Mouse (Mus musculus) monocyte, adult 2 months (primary cell): Measurements from ENCODE around the gene Klhl32.
"Not testable (repeated sequence)": the region's sequence is repeated elsewhere in the genome, so short reads cannot be mapped to it uniquely, and the experiment has no call there.

Experiments
- DNase-seq, 2 experiments: peaks; one replicate each; pipeline ENCODE4 v3.0.0; 2022; ENCODE audit warnings: low spot score in 2 of 2, low read depth in 1 of 2

The Klhl32 gene

DNA sequence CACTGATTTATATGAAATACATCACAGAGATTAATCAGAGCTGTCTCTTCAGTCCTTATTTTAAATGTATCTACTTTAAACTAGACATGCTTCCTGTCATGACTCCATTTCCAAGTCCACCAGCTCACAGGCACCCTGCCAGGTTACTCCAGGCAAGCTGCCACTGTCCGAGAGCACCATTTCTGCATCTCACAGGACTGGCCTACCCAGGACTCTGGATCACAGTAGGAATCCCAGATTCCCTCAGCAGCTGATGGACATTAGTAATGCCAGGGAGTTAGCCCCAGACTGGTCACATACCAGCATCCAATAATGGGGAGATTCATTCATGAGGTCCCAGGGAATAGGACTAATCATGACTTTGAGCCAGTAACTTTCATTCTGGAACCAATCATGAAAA is 54.7 kb downstream of the Klhl32 start:
- DNase-seq = no peak

DNA sequence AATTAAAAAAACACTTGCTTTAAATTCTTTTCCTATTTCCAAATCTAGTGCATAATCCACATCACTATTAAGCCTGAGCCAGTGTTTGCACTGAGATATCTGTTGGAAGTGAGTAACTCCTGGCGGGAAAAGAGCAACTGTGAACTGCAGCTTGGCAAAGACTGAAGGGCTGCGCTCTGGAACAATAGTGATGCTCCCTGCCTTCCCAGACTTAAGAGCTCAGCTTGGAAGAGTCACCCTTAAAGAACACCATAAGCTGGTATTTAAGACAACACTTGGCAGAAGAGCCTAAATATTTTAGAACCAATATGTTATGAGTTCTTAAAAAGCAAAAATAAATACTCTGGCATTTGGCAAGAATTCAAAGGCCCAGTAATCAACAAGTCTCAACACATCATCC is 55.7 kb downstream of the Klhl32 start:
- no peak for DNase-seq

DNA sequence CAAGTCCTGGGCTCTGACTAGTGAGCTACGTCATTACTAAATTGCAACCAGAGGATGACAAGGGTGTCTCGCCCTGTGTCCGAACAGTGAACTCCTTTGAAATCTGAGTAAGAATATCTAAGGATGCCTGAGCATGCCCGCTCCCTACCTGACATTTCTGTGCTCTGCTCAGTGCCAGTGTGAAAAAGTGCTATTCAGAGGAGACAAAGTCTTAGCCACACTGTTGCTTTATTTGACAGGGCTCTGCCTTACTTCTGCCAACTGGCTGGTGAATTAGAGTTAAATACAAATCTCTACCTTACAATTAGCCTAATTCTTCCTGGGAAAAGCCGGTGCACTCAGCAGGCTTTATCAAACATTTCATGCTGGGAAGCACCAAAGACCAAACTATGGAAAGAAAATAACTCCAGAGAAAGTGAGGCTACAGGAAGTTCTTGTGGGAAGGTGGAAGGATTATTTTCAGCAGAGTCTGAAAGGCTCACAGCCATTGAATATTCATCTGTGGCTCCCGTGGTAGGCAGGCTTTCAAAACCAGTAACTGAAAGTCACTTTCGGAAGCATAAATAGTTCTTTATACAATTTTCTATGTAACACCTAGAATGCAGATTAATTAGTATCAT is 57.1 kb downstream of the Klhl32 start:
- DNase-seq = no peak

DNA sequence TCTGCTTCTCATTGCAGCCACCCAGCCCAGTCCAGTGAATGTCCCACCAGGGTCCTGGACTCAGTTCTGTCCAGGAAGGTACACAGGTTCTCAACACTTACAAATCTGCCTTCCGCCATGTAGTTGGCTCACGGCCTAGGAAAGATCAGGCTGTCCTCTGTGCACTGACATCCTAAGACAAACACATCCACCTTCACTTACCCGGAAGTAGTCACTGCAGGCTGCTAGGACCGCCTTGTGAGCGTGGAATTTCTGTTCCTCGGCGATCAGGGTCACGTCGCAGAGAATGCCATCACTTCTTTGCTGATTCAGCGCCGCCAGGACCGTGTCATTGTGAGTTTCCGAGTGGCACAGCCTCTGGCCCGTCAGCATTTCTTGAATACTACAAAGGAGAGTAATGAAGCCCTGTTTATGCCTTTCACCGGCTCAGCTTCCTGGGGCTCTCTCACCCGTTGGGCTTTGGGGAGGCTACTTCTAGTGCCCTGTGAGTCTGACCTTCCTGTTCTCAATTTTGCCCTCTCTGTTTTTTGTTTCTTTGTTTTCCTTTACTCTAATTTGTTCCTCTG is 58.4 kb downstream of the Klhl32 start:
- DNase-seq = no peak

DNA sequence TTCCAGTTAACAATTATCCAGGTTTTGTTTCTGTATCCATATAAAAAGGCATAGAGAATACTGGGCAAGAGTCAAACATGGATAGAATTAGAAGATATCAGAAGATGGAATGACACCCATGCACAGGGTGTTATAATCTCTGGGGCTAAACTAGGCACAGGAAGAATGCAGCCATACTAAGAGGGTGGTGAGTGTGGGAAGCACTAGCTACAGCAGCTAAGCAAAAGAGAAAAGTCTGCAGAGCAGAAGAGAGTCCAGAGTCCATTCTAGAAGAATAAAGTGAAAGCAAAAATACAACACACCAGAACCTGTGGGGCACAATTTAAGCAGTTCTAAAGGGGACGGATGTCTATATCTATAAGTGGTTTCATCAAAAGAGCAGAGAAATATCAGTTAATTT is 61.6 kb downstream of the Klhl32 start:
- no peak for DNase-seq

DNA sequence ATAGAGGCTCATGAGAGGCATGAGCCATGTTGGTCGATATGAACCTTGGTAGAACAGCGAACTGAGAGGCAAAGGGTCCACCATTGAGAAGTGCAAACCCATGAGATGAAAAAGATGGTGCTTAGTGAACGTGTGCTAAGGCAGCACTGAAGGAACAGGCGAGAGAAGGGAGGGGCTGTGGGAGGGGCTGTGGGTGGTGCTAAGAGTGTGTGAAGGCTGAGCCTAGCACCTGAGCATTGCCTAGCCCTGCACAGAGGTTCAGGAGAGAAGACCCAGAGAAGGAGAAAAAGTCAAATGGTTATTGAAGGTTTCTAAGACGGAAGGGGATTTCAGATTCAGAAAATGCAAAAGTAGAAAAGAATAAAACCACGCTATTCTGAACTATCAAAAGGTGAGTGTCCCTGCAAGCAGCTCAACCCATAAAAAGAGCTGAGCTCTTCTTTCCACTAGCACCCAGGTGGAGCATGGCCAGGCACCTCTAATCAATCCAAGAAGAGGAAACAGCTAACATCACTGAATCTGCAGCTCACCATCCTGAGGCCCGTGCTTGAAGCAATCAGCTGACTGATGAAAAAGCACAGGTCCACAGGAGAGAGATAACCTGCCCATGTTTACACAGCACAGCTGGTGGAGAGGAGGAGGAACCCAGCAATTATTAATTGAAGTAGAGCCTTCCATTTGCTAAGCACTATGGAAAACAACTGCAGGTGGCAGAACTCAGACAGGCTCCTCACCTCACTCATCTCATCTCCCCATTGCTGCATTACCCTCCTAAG is 65.0 kb downstream of the Klhl32 start:
- DNase-seq = no peak

DNA sequence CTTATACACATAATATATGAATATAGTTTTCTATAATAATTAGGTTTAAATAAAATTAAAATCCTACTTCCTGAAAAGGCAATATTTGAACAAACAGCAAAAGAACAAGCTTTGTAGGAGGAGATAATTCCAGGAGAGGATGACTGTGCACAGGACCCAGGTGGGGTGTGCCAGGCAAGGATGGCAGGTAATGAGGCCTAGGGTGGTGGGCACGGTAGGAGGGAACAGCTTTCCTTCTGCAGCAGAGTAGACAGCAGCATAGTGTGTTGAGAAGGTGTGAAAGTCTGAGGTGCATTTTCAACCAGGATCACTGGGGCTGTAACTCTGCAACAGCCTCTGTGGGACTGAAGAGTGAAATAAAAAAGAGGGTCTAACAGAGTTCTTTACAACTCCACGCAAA is 85.0 kb downstream of the Klhl32 start:
- no peak for DNase-seq

DNA sequence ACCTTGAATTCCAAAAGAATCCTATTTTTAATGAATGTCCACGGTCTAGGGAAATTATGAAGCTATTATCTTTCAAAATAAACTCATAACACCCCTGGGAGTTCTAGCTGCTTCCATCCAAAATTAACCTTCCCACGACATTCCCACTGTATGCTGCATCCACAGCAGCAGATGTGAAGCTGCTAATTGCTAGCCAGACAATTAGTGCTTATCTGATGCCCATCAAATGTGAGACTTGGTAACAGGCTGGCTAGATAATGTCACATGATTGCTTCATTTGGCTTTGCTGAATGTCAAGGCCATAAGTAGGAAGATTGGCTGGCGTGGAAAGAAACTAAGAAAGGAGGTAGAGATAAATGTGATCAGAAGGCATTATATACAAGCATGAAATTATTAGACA is 85.5 kb downstream of the Klhl32 start:
- no peak for DNase-seq

DNA sequence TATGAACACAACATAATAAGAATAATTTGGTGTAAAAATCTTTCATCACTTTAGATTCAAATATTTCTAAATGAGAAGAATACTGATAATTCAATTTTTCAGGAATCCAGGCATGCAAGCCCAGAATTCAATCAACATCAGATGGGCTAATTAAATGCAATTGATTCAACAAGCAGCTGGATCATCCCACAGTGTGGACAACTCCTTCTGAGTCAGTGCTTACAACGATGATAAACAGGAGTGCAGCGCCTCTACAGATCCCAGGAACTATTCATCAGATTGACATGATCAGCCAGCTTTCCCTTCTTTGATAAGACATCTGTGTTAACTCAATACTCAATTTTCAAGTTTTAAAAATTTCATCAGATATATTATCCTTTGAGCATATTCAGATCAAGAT is 86.4 kb downstream of the Klhl32 start:
- no peak for DNase-seq

DNA sequence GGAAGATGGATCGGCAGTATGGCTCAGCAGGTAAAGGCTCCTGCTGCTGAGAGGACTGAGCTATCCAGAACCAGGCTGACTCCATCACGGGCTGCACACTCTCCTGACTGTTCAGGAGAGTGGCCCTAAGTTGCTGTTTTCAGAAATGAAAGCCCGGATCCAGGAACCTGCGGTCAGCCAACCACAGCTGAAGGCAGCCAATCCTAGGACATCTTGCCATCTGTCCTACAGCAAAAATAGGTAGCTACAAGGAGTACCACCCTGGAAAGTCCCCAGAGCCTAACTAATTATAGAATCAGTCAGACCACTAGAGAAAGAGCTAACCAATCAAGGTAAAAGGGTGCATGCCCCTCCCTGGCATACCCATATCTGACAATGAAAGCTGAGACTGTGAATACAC is 87.5 kb downstream of the Klhl32 start:
- no peak for DNase-seq

DNA sequence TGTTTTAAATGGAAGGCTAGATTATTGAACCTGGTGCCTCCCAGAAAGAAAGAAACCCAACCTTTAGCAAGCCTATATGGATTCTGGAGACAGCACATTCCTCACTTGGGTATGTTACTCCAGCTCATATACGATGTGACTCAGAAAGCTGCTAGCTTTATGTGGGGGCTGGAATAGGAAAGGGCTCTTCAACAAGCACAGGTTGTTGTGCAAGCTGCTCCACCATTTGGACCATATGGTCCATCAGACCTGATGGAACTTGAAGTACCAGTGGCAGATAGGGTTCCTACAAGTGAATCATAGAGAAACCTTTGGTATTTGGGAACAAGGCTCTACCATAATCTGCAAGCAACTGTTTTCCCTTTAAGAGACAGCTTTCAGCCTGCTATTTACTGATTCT is 92.0 kb downstream of the Klhl32 start:
- DNase-seq = no peak

DNA sequence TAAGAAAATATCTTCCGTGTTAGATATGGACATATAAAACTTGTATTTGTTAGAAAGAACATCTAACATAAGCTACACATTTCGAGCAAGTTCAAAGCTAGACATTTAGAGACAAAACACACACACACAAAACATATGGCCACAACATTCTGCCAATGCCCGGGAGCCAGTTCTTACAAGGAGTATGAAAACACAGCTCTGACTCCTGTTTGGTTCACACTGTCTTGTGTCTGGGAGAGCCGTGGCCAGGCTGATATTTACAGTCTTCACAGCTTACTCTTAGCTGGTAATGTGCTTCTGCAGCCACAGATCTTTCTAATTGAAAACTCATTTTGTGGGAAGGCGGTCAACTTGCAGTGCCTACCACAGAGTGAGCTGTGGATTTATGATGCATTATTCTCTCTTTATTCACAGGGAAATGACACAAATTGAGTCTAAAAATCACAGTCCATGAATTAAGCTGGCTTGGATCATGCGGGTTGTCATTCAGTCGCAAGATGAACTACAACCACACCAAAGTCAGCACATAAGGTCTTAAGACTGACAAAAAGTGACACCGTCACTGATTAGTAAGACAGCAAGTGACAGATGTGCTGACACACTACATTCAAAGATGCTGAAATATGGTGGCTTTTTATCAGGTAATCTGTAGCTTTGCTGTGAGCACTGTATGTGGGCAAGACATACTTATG is 98.3 kb downstream of the Klhl32 start:
- DNase-seq = no peak

DNA sequence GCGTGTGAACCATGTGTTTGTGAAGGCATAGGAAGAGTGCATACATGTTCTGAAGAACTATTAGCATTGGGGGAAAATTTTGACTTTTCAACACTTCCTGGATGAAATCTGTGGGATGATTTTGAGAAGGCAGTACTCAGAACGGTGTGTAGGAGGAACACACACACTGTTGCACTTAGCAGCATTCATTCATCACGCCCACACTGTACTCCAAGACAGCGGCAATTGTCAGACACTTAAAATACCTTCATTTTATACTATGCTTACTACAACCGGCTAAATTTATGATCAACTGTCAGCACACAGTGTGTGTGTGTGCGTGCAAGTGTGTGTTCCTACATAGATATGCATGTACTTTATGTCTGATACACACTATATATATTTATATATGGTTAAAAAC is 113.8 kb downstream of the Klhl32 start:
- no peak for DNase-seq

DNA sequence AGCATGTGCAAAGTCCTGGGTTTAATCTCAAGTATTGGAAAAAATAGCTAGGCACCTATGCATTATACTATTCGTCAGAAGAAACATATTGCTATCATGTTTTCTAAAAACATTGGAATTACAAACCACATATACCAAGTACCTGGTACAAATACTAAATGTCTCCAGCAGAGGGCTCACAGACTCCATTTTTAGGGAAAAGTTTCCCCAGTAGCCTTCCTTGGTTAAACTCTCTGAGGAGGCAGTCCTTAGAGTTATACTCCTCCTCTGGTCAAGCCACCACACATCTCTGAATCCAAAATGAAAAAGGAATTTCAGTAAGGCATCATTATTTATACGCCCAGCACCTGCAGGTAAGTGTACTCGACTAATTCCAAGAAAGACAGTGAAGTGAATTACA is 130.1 kb downstream of the Klhl32 start:
- no peak for DNase-seq

DNA sequence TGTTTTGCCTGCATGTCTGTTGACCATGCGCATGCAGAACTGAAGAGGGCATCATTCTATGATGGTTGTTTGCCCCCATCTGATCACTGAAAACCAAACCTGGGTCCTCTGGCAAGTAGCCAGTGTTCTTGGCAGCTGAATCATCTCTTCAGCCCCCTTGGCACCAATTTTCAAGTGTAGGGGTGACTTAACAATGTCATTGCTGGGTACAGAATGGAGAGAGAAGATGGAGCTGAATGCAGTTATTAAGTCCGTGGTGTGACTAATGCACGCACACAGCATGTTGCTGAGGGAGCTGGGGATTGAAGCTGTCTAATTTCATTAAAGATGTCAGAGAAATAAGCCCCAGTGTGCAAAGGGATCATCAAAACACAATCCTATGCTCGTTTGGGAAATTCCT is 135.4 kb downstream of the Klhl32 start:
- no peak for DNase-seq

DNA sequence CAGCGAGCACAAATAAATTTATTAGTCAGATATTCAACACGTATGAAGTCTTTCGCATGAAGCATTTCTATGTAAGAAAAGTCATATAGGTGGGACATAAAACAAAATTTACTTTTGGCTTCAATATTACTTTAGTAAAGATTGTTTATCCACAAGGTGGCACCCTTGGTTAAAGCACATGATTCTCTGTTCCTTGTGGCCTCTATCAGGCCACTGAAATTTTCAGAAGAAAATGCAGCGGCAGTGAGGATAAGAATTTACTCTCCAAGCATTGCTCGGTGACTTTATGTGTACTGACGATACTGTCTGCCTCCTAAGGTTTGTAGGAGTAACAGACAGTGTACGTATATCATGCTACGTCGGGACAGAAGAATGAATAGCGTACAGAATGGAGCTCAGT is 136.6 kb downstream of the Klhl32 start:
- DNase-seq = no peak

DNA sequence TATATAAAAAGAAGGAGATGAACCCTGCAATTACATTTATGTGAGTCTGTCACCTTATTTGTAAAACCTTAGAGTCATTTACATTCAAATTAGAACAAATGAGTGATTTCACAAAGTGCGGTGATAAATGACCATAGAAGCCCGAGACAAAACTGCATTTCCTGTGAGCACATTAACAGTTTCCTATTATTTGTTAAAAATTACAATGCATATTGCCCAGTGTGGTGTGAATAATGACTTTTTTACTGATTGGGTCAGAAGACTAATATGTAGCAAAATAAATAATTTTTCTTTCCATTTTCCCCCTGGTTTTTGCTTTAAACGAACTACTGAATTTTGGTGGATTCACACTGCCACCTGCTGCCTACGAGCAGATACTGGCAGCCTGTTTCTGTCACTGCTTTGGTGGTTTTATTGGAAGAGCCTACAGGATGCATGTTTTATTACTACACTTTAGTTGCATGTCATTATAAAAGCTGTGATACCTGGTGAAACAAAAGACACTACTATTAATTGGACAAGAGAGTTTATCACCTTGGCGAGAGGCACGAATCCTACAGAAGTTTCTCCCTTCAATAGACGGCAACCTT is 152.3 kb downstream of the Klhl32 start:
- no peak for DNase-seq

DNA sequence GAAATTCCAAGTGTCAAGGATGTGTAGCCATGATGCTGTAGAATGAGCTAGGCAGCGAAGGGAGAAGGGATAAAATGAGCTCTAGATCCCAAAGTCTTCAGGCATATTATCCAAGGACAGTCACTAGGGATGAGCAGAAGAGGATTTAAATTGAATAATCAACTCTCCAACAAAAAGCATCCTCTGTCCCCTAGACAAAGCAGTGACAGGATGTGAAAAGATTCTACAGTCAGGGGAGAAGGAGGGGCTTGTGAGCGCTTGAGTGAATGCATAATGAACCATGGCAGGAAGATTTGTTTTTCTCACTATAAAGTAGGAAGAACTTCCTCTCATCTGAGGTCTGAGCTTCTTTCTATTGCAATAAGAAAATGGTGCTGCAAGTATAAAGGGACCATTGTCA is 170.8 kb downstream of the Klhl32 start:
- no peak for DNase-seq

DNA sequence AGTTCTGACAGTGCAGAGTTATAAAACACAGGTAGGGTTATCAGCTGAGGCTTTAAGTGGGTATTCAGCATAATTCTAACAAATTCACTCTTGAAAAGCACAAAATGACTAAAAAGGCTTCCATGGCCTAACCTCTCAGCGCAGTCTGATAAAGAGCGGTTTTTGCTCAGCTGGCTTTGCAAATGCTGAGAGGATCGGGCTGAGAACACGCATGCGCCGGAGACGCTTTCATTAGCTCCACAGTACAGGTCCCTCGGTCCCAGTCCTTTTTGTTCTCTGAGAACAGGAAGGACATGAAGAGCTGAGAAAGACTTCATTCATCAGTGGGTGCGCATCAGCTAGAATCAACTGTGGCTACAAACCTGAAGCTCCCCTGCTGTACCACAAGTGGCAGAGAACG is 180.9 kb downstream of the Klhl32 start:
- no peak for DNase-seq

DNA sequence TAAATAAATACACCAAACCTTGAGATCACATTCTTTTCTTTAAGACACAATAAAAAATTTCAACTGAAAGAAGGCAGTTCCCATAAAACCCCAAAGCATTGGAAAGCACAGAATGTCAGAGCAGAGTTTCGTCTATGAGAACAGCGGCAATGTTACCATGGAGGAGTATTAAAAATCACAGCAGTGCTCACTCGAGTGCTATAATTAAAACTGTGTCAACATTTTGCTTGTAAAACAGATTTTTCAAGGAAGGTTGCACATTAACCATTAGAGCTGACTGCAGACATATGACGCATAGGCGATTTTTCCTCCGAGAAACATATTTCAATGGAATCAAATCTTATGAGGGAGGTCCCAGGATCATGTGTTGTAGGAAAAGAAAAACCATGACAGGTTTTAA is 191.7 kb downstream of the Klhl32 start:
- DNase-seq = no peak

DNA sequence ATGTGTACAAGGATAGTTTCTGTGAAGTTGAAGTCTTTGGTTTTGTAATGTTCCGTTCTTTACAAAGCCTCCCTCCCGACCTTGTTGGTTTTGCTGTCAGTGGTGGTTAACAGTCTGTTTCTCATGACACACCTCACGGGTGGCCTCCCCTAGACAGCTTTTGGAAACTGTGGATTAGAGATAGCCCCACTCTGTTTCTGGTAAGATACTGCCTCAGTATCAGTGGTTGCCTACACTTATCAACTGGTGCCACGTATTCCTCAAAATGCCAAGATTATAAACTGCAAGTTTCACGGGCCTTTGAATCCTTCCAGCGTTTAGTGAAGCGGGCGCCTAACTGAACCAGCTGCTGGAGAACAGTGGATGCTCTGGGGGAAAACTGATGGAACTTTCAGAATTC is 206.2 kb downstream of the Klhl32 start:
- DNase-seq = not testable (repeated sequence)

DNA sequence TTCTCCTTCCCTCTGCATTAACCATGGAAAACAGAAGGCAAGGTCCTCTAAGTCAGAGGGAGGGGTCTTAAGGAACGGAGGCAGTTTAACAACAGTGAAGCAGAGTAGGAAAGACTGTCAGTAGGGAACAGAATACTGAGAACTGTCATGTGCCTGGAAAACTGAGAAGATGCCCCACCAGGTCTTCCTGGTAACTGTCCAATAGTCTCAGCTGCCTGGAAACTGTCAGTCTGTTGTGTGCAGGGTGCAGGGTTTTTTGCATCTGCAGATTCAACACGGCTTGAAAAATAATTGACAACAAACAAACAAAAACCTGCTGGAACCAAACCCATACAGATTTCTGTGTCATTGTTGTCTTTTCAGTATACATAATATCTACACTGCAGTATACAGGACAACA is 208.6 kb downstream of the Klhl32 start:
- no peak for DNase-seq
